Mouse (Mus musculus) forelimb bud, embryonic 11.5 days (tissue): Measurements from ENCODE around the gene Dirc2.

Experiments
- DNase-seq: peaks from one replicate; pipeline ENCODE4 v3.0.0-alpha.2; 2012; ENCODE audit warnings: low read depth, low spot score

Dirc2 gene

GRCm38 (mm10) chr16:35768785-35769642 lies at the start of gene Dirc2:
Gene Dirc2 (minus strand): TSS chr16:35769356.
- DNase-seq = peak; percentile 51

GRCm38 (mm10) chr16:35817255-35818089 lies 48.3 kb upstream of the Dirc2 start:
- DNase-seq = peak; percentile 79

- no peak for DNase-seq
These were observed 44.0 kb upstream of the Dirc2 start for GRCm38 (mm10) chr16:35813119-35813518.

- no peak for DNase-seq
These were observed 39.7 kb upstream of the Dirc2 start for GRCm38 (mm10) chr16:35808838-35809237.

DNA sequence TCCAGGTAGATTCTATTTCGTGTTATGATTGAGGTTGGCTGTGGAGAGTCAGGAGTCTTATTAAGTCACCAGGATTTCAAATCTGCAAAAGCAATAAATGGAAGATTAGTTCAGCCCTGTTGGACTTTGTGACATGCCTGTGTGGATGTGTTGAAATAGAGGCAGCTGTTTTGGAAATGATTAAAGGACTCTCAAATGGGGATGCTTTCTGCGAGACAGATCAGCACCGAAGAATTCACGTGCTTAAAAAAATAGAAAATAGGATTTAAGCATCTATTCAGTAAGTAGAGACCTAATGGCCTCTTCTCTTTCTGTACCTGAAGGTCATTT lies 38.5 kb upstream of the Dirc2 start:
- no peak for DNase-seq

GRCm38 (mm10) chr16:35806973-35807662 lies 38.0 kb upstream of the Dirc2 start:
- DNase-seq = no peak

- DNase-seq = no peak
These were observed 34.6 kb upstream of the Dirc2 start for GRCm38 (mm10) chr16:35803723-35804122.

GRCm38 (mm10) chr16:35802163-35802562 lies 33.0 kb upstream of the Dirc2 start:
- no peak for DNase-seq

DNA sequence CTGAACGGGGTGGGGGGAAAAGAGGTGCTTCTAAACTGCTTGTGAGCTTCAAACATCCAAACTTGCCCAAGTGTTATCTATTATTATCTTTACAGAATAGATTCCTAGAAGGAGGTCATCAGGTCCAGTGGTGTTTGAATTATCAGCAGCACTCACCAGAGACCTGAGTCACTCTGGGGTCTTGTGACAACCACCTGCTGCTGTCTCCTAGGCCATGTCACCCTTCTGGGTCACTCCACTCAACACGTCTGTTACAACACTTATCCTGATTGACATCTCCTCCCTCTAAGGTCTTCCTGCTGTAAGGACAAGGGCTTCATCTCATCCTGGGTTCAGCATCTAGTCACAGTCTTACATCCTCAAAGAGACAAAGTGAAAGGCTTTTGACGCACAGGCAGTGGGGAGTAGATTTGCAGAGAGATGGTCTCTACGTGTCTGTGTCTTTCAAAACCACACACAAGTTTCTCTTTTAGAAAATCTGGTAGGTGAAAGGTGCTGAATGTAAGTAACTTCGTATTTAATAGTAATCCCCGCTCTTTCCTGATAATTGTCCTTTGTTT lies 22.9 kb upstream of the Dirc2 start:
- no peak for DNase-seq

GRCm38 (mm10) chr16:35788330-35788729 lies 19.2 kb upstream of the Dirc2 start:
- no peak for DNase-seq

DNA sequence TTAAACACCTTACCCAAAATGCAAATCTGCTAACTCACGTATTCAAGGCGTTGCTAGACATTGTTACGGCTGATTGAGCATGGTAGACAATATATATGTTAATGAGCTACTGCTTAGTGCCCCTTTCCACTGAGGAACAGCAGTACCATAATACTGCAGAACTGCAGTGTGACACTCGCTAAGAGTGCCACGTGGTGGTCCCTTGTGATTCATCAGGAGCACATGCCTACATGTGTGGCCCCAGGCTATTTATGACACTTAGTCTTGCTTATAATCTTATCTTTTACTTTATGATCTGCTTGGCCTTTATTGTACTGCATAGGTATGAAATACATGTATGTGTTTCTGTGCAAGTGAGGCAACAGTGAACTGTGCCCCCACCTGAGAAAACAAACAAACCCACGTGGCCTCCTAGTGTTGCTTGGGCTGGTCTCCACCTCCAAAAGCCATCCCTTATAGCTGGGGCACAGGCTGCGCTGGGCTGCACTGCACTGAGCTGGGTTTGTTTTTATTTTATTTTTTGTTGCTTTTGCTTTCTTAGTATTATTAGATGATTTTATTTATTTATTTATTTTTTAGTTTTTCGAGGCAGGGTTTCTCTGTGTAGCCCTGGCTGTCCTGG lies 18.5 kb upstream of the Dirc2 start:
- no peak for DNase-seq

DNA sequence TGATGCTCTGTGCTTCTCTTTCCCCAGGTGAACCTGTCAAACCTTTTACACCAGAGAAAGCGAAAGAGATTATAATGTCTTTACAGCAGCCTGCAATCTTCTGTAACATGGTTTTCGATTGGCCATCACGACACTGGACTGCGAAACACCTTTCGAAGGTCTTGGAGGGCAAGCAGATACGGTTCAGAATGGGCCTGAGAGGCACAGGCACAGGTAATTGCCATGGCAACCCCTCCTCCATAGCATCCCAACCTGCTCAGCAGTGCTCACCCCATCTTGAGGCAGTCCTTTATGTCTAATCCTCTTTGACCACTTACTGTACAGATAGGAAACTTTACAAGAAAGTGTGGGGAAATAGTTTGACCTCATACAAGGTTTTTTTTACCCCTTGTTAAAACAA lies 18.0 kb upstream of the Dirc2 start:
- DNase-seq = no peak

GRCm38 (mm10) chr16:35784134-35784725 lies 15.1 kb upstream of the Dirc2 start:
- DNase-seq = no peak

GRCm38 (mm10) chr16:35783207-35783573 lies 14.0 kb upstream of the Dirc2 start:
- DNase-seq = no peak

- DNase-seq = no peak
These were observed 13.5 kb upstream of the Dirc2 start for GRCm38 (mm10) chr16:35782451-35783206.

- no peak for DNase-seq
These were observed 12.5 kb upstream of the Dirc2 start for GRCm38 (mm10) chr16:35781651-35782050.

DNA sequence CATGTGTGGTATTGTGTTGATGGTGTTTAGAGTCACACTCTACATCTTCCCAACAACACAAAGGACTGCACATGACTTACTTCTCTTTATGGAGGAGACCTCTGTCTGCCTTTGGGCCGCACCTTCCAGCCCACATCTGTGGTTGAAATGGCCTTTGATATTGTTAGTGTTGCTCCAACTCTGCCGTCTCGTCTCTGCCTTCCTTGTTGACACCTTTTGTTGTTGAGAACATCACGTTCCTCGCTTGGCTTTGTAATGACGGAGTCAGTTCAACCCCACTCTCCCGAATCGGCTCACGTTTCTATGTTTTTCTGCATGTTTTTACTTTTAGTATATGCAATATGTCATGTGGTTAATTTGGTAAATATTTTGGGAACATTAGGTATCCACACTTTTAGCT lies 11.9 kb upstream of the Dirc2 start:
- no peak for DNase-seq

DNA sequence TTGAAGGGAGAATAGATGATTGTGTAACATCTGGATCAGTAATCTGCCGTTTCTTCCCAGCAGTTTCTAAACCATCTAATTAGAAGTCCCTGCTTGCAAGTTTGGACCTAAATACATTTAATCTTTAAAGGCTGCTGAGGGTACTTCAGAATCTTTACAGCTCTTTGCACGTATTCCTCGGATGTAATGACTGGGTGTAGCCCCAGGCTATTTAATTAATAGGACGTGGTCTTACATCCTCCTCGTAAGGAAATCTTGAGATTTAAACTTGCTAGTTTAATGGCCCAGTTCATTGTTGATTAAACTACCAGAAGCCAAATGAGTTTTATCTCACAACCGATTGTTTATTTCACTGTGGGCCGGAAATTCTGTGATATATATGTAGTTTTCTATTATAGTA lies 10.5 kb upstream of the Dirc2 start:
- peak; percentile 28 for DNase-seq

GRCm38 (mm10) chr16:35777768-35778167 lies 8.6 kb upstream of the Dirc2 start:
- no peak for DNase-seq

- DNase-seq = no peak
These were observed 7.6 kb upstream of the Dirc2 start for GRCm38 (mm10) chr16:35776737-35777136.
